Mouse (Mus musculus): ENCODE measurements at regions not wholly inside any gene's neighbourhood (a gene's known extent, or its start where the extent isn't known, plus 50 kb on each side); places are given as distances from the start of the nearest gene placed in this dataset.

GRCm38 (mm10) chr14:54159816-54160215 lies 94.1 kb downstream of the Dad1 start:
- no peaks in the 10 kb centered on the region; the same call in 1 of the 2 replicates for H3K4me1 ChIP-seq (ENCODE audit: control insufficient read depth, insufficient read depth, low read length)
- H3K4me3 ChIP-seq (ENCODE audit: control insufficient read depth, low read depth, low read length), result no peak overlapping the region
- TF ChIP-seq CTCF (IDR thresholded peaks at IDR 0.05; ENCODE audit: control insufficient read depth, insufficient read depth, insufficient replicate concordance, low read depth, low read length), result no peak
- H3K27me3 ChIP-seq (ENCODE audit: control insufficient read depth, insufficient read depth, low read length), result no peaks in the 10 kb centered on the region
- H3K36me3 ChIP-seq (ENCODE audit: control insufficient read depth, insufficient read depth, low read length), result no peaks in the 10 kb centered on the region
- no peak overlapping the region for H3K27ac ChIP-seq (ENCODE audit: control insufficient read depth, insufficient read depth, low read depth, low read length)

GRCm38 (mm10) chr14:54158214-54158965 lies 95.5 kb downstream of the Dad1 start:
- Histone ChIP-seq H3K4me3 (ENCODE audit: control insufficient read depth, low read depth, low read length) (no peak overlapping the region), H3K27me3 (ENCODE audit: control insufficient read depth, insufficient read depth, low read length) (no peaks in the 10 kb centered on the region), H3K4me1 (ENCODE audit: control insufficient read depth, insufficient read depth, low read length) (no peaks in the 10 kb centered on the region; the same call in 1 of the 2 replicates), H3K36me3 (ENCODE audit: control insufficient read depth, insufficient read depth, low read length) (no peaks in the 10 kb centered on the region), H3K27ac (ENCODE audit: control insufficient read depth, insufficient read depth, low read depth, low read length) (no peak overlapping the region)
- TF ChIP-seq POLR2A (IDR thresholded peaks at IDR 0.05; ENCODE audit: control insufficient read depth, low read depth, low read length) (no peak), CTCF (IDR thresholded peaks at IDR 0.05; ENCODE audit: control insufficient read depth, insufficient read depth, insufficient replicate concordance, low read depth, low read length) (no peak)

DNA sequence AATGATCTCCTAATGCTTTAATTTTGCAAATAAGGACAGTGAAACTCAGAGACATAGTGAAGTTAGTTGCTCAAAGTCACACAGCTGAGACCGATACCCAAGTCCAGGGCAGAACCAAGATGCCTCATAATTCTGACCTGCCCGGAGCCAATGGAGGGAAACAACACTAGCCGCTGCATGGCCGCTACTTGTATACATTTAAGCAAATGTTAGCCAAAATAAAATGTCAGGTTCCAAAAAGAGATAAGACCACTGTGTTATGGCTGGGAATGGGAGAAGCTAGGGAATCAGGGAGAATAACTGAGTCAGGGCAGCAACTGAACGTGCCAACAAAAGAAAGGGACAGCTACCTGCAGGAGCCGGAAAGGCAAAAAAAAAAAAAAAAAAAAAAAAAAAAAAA lies 97.4 kb downstream of the Dad1 start:
- Histone ChIP-seq H3K4me1 (ENCODE audit: control insufficient read depth, insufficient read depth, low read length) (no peaks in the 10 kb centered on the region), H3K4me3 (ENCODE audit: control insufficient read depth, low read depth, low read length) (no peak overlapping the region), H3K36me3 (ENCODE audit: control insufficient read depth, insufficient read depth, low read length) (no peaks in the 10 kb centered on the region), H3K27ac (ENCODE audit: control insufficient read depth, insufficient read depth, low read depth, low read length) (no peak overlapping the region), H3K27me3 (ENCODE audit: control insufficient read depth, insufficient read depth, low read length) (no peaks in the 10 kb centered on the region)
- TF ChIP-seq POLR2A (IDR thresholded peaks at IDR 0.05; ENCODE audit: control insufficient read depth, low read depth, low read length) (no peak), CTCF (IDR thresholded peaks at IDR 0.05; ENCODE audit: control insufficient read depth, insufficient read depth, insufficient replicate concordance, low read depth, low read length) (no peak)

DNA sequence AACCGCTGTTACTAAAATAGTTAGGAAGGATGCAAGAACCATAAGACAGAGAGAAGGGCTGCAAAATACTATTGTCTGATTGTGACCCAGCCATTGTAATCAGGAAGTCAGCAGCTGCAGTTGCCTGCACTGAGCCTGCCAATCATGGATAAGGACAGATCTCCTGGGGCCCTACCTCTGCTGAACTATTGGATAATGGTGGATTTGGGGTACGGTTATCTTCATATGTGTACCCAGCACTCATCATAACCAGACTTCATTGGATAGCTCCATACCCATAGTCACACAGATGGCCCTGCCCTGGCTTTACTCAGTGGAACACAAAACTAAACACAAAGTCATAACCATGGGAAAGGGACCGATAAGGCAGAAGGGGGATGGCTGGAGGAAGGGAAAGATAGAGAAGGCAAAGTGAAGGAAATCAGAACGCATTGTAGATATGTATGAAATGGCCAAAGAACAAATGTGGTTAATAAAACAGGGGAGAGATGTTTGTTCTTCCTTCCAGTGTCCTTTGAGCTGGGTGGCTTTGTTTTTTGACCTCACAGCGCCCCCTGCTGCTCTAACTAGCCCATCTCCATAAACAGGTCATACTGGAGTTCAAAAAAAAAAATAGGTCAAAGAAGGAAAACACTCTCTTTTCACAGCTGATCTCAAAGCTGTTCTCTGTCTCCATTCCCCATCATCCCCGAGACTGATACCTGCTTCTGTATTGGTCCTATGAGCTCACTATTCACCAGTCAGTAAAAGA lies 101.2 kb downstream of the Dad1 start:
- Histone ChIP-seq H3K36me3 (ENCODE audit: control insufficient read depth, insufficient read depth, low read length) (no peaks in the 10 kb centered on the region), H3K4me1 (ENCODE audit: control insufficient read depth, insufficient read depth, low read length) (no peaks in the 10 kb centered on the region; the same call in 1 of the 2 replicates), H3K27ac (ENCODE audit: control insufficient read depth, insufficient read depth, low read depth, low read length) (no peak overlapping the region), H3K27me3 (ENCODE audit: control insufficient read depth, insufficient read depth, low read length) (no peaks in the 10 kb centered on the region), H3K4me3 (ENCODE audit: control insufficient read depth, low read depth, low read length) (no peak overlapping the region)
- peak; percentile 18; the same call in 1 of the 2 replicates for TF ChIP-seq CTCF (IDR thresholded peaks at IDR 0.05; ENCODE audit: control insufficient read depth, insufficient read depth, insufficient replicate concordance, low read depth, low read length)
- TF ChIP-seq POLR2A (IDR thresholded peaks at IDR 0.05; ENCODE audit: control insufficient read depth, low read depth, low read length), result no peak

GRCm38 (mm10) chr14:54151921-54152320 lies 102.0 kb downstream of the Dad1 start:
- no peak for TF ChIP-seq CTCF (IDR thresholded peaks at IDR 0.05; ENCODE audit: control insufficient read depth, insufficient read depth, insufficient replicate concordance, low read depth, low read length)
- no peak for TF ChIP-seq POLR2A (IDR thresholded peaks at IDR 0.05; ENCODE audit: control insufficient read depth, low read depth, low read length)
- Histone ChIP-seq H3K27ac (ENCODE audit: control insufficient read depth, insufficient read depth, low read depth, low read length) (no peak overlapping the region), H3K27me3 (ENCODE audit: control insufficient read depth, insufficient read depth, low read length) (no peaks in the 10 kb centered on the region), H3K4me1 (ENCODE audit: control insufficient read depth, insufficient read depth, low read length) (no peaks in the 10 kb centered on the region; the same call in 1 of the 2 replicates), H3K4me3 (ENCODE audit: control insufficient read depth, low read depth, low read length) (no peak overlapping the region), H3K36me3 (ENCODE audit: control insufficient read depth, insufficient read depth, low read length) (no peaks in the 10 kb centered on the region)

GRCm38 (mm10) chr14:54151272-54151671 lies 102.6 kb downstream of the Dad1 start:
- Histone ChIP-seq H3K27me3 (ENCODE audit: control insufficient read depth, insufficient read depth, low read length) (no peaks in the 10 kb centered on the region), H3K36me3 (ENCODE audit: control insufficient read depth, insufficient read depth, low read length) (no peaks in the 10 kb centered on the region), H3K27ac (ENCODE audit: control insufficient read depth, insufficient read depth, low read depth, low read length) (no peak overlapping the region), H3K4me1 (ENCODE audit: control insufficient read depth, insufficient read depth, low read length) (no peaks in the 10 kb centered on the region; the same call in 1 of the 2 replicates), H3K4me3 (ENCODE audit: control insufficient read depth, low read depth, low read length) (no peak overlapping the region)
- no peak for TF ChIP-seq POLR2A (IDR thresholded peaks at IDR 0.05; ENCODE audit: control insufficient read depth, low read depth, low read length)
- no peak for TF ChIP-seq CTCF (IDR thresholded peaks at IDR 0.05; ENCODE audit: control insufficient read depth, insufficient read depth, insufficient replicate concordance, low read depth, low read length)

- TF ChIP-seq POLR2A (IDR thresholded peaks at IDR 0.05; ENCODE audit: control insufficient read depth, low read depth, low read length) (no peak), CTCF (IDR thresholded peaks at IDR 0.05; ENCODE audit: control insufficient read depth, insufficient read depth, insufficient replicate concordance, low read depth, low read length) (no peak)
- H3K36me3 ChIP-seq (ENCODE audit: control insufficient read depth, insufficient read depth, low read length), result no peaks in the 10 kb centered on the region
- no peaks in the 10 kb centered on the region; the same call in 1 of the 2 replicates for H3K4me1 ChIP-seq (ENCODE audit: control insufficient read depth, insufficient read depth, low read length)
- H3K4me3 ChIP-seq (ENCODE audit: control insufficient read depth, low read depth, low read length), result no peak overlapping the region
- no peak overlapping the region for H3K27ac ChIP-seq (ENCODE audit: control insufficient read depth, insufficient read depth, low read depth, low read length)
- H3K27me3 ChIP-seq (ENCODE audit: control insufficient read depth, insufficient read depth, low read length), result no peaks in the 10 kb centered on the region
These were observed 103.7 kb downstream of the Dad1 start for GRCm38 (mm10) chr14:54150221-54150620.

Data from testis, adult 2 months (tissue).